Mouse (Mus musculus) small intestine, adult 2 months (tissue): Measurements from ENCODE around the gene Nfasc.

Source experiments
- CTCF ChIP-seq: fragments of 200-500 bp; IDR thresholded peaks from 2 replicates; pipeline ENCODE4 v1.5.1; 2012; ENCODE audit warnings: low read depth, mild to moderate bottlenecking, control low read depth, inconsistent platforms, low read length, moderate library complexity, mixed read lengths; ENCODE audit not compliant: insufficient replicate concordance, insufficient read length; ENCODE audit errors: extremely low read depth
- POLR2A ChIP-seq: fragments of 200-500 bp; IDR thresholded peaks from 2 replicates; pipeline ENCODE4 v1.6.1; 2012; ENCODE audit warnings: low read depth, mild to moderate bottlenecking, control low read depth, inconsistent platforms, low read length, moderate library complexity

DNA sequence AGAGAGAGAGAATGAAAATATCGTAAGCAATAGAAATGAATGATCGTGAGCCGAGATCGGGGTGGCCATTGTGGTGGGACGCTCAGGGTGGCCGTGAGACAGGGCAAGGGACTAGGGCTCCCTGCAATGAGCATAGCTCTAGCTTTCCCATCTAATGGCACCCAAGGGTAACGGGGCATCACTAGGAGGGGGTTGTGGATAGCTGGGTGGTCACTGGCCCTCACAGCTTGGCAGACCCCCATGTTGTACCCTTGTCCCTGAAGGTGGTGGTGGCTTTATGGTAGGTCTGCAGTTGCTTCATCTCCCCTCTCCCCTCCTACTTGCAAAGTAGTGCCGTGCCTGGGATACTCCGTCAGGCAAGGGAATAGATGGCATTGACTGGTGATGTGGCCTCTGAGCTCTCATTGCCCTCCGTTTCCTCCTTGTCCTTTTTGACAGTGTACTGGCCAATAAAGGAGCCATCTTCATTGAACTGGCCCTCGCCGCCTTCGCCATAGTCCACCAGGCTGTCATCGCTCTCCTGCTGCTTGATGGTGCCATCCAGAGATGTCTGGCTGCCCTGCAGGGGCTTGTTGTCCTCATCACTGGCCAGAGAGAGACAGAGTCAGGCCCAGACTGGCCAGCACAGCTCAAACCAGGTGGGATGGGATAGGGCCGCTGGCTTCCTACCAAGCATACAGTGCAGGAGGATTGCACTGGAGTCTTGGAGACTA is 171.4 kb downstream of the Nfasc start:
- no peak for TF ChIP-seq POLR2A
- TF ChIP-seq CTCF: no peak
